ENCODE assay signal across 17 mouse cellular contexts in the genomic region with DNA sequence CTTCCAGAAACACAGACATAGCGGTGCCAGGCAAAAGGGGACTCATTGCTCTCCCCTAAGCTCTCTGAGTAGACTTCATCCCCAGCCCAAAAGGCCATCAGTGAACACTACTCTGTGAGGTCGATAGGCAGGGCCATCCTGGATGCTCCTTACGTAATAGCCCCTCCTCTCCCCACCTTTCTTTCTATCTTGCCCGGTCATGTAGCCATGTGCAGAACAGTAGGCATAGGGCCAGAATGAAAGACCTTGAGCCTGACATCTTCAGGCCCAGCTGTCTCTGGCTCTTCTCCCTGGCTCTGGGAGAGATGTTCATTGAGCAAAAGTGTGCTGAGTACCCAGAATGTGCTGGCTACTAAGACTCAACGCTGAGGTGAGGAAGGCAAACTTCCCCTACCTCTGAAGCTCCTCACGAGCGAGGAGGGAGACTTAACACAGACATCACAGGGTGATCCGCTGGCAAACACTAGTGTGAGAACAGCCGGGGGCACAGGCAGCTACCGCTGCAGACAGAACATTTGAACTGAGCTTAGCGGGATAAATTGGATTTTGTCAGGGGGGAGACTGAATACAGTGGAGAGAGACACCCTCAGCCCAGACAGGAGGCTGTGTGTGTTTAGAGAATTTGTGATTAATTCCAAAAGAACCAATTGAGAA. TPM values are rescaled to one million over a fixed set of nuclear protein-coding genes. Genes with fewer than 3 reads are reported as not detected.
DNase-seq lines count a peak whose midpoint lies in the region.
"Had no signal": no experiment of that assay in that cellular context is flagged by ENCODE, and none has a peak within 500 bp of the region (broad histone marks: within the 10 kb centered on the region; RNA-seq: fewer than 3 reads in every experiment).

No protein-coding gene starts in this region.

- DNase-seq in adrenal gland, adult 8-10 months = peak; percentile 19
- no peak for DNase-seq in adrenal gland, postnatal 4 days (ENCODE audit: low spot score in 2 of 2)
- DNase-seq in left cerebral cortex, postnatal 4 days = peak; percentile 8
- no peak for DNase-seq in left cerebral cortex, postnatal 25 days (ENCODE audit: low spot score in 2 of 2)
- DNase-seq in adrenal gland, postnatal 14 days = peak; percentile 33
- peak; percentile 38 to 50 for DNase-seq in cerebellum, postnatal 14 days
- DNase-seq in frontal cortex, postnatal 14 days (ENCODE audit: low spot score in 2 of 2) = no peak
- no peak for DNase-seq in Muller cell, postnatal 12 days (ENCODE audit: inconsistent ontology term)
- DNase-seq: forebrain, postnatal 0 days; gastrocnemius, adult 2 months; heart, postnatal 36 days; lung, postnatal 10 days had no signal

- intact Hi-C loops in left cerebral cortex, postnatal 4 days (cut with DNase I) = no loop called here
- intact Hi-C loops in left cerebral cortex, postnatal 25 days (cut with DNase I) = no loop called here

RNA-seq across cellular contexts. Expression of a gene that starts 11.8 kb away (rescaled TPM):
- total RNA-seq in adrenal gland, adult 8-10 months (2022) = not detected
- under 1 TPM in 1 of 2 experiments, not detected in 1; 0.50 TPM for total RNA-seq in adrenal gland, postnatal 4 days (2021)
- not detected for total RNA-seq in left cerebral cortex, postnatal 4 days (2021)
- under 1 TPM in 1 of 2 experiments, not detected in 1; 0.41 TPM for total RNA-seq in left cerebral cortex, postnatal 25 days (2021)
- not detected in 2 replicates for total RNA-seq in adrenal gland, postnatal 14 days (2021)
- total RNA-seq: common myeloid progenitor, adult 5-6 weeks; forebrain, postnatal 0 days; gastrocnemius, adult 2 months; granulocyte monocyte progenitor cell, adult 5-6 weeks; heart, postnatal 36 days; layer of hippocampus, adult 8-10 months; left cerebral cortex, adult 2 months had no signal

RNA-seq across cellular contexts. Expression of a gene that starts 33.8 kb away (rescaled TPM):
- under 1 TPM in 3 of 4 experiments, not detected in 1; 0.65 to 0.68 (median 0.67) TPM for total RNA-seq in adrenal gland, adult 8-10 months (2022)
- under 1 TPM in 1 of 2 experiments, not detected in 1; 0.17 TPM for total RNA-seq in adrenal gland, postnatal 4 days (2021)
- not detected for total RNA-seq in left cerebral cortex, postnatal 4 days (2021)
- 1 to 10 TPM; 1.1 to 1.5 TPM for total RNA-seq in left cerebral cortex, postnatal 25 days (2021)
- total RNA-seq in adrenal gland, postnatal 14 days (2021) = not detected in 2 replicates
- total RNA-seq: common myeloid progenitor, adult 5-6 weeks; granulocyte monocyte progenitor cell, adult 5-6 weeks; heart, postnatal 36 days; megakaryocyte, adult 5-6 weeks had no signal

RNA-seq across cellular contexts. Expression of a gene that starts 53.3 kb away (rescaled TPM):
- 1 to 10 TPM; 4.3 to 5.5 (median 5.3) TPM for total RNA-seq in adrenal gland, adult 8-10 months (2022)
- 1 to 10 TPM; 2.6 to 2.7 TPM for total RNA-seq in adrenal gland, postnatal 4 days (2021)
- under 1 TPM; 0.87 to 0.90 TPM for total RNA-seq in left cerebral cortex, postnatal 4 days (2021)
- 1 to 10 TPM; 3.0 to 4.1 TPM for total RNA-seq in left cerebral cortex, postnatal 25 days (2021)
- total RNA-seq in adrenal gland, postnatal 14 days (2021) = 1.6 and 4.4 TPM in 2 replicates

Comparison
In these comparisons a context has a peak if more than half of its experiments do, and no peak if none do; other contexts are left out.
1. DNase-seq: peak in adrenal gland, adult 8-10 months (single experiment), left cerebral cortex, postnatal 4 days (single experiment), adrenal gland, postnatal 14 days (single experiment) and cerebellum, postnatal 14 days (2 of 2); none in adrenal gland, postnatal 4 days (0 of 2), left cerebral cortex, postnatal 25 days (0 of 2), frontal cortex, postnatal 14 days (0 of 2) and Muller cell, postnatal 12 days (single experiment).